Mouse (Mus musculus) retina, postnatal 7 days (tissue): Measurements from ENCODE around the gene Ophn1.

Experiments used
- DNase-seq: peaks from one replicate; pipeline ENCODE4 v3.0.0-alpha.2; 2012; ENCODE audit warnings: low read depth, low spot score

Gene Ophn1

GRCm38 (mm10) chrX:98890406-98891116 lies at the start of gene Ophn1:
Gene Ophn1, minus strand, starts transcription at chrX:98891025.
- DNase-seq, result peak; percentile 31

- DNase-seq, result peak; percentile 81
Observed at GRCm38 (mm10) chrX:98937555-98938294, 46.9 kb upstream of the Ophn1 start.

- peak; percentile 78 for DNase-seq
Observed at GRCm38 (mm10) chrX:98936707-98937554, 46.1 kb upstream of the Ophn1 start.

- no peak for DNase-seq
Observed at GRCm38 (mm10) chrX:98936101-98936500, 45.3 kb upstream of the Ophn1 start, which contains the start of gene Yipf6. Gene Yipf6, plus strand, starts transcription at chrX:98936316.

- no peak for DNase-seq
Observed at GRCm38 (mm10) chrX:98919423-98919822, 28.6 kb upstream of the Ophn1 start.

DNA sequence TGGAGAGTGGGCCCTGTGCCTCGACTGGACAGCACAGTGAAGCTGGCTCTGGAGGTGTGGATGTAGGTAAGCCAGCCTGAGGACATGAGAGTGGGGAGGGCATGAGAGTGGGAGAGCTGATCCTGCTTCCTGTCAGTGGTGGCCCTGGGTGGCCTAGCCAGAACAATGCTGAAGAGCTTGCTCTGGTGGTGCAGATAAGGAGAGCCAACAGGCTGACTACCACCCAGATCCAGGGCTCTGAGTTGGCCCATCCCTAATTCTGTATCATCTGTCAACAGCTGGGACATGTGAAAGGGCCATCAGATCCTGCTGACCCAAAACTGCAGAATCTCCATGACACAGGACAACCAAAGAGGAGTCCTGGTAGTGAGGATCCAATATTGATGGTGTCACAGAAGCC lies 18.1 kb upstream of the Ophn1 start:
- no peak for DNase-seq

GRCm38 (mm10) chrX:98904226-98904625 lies 13.4 kb upstream of the Ophn1 start:
- DNase-seq, result no peak

DNA sequence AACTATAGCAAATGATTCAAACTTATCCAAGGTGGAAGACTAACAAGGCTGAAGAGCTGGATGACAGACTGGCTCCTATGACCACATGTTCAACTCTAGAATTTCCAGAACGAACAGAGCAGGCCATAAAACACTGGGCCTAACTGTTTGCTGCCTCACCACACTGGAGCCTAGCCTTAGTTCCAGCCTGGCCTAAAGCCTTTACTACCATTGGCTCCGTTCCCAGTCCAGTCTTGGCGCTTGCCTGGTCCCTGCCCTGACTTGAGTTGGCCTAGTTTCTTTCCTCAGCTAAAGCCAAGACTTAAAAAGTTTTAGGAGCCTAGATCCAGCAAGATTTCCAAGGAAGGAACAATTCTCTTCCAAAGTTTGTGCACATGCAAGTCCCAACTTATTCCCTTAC lies 7.5 kb upstream of the Ophn1 start:
- DNase-seq, result no peak

DNA sequence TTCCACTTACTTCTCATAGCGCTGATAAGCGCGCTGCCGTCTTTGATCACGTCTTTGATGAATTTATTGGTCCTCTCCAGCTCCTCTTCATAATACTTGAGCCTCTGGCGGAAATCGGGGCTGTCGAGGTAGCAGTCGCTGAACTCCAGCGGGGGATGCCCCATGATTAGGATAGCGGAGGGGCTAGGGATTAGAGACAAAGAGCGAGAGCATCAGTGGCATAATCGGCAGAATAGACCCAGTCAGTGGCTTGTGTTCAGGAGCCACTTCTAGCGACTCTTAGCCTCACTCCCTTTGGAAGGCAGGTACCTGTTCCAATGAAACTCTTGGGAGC lies 786 bp downstream of the Ophn1 start:
- peak; percentile 1 for DNase-seq

DNA sequence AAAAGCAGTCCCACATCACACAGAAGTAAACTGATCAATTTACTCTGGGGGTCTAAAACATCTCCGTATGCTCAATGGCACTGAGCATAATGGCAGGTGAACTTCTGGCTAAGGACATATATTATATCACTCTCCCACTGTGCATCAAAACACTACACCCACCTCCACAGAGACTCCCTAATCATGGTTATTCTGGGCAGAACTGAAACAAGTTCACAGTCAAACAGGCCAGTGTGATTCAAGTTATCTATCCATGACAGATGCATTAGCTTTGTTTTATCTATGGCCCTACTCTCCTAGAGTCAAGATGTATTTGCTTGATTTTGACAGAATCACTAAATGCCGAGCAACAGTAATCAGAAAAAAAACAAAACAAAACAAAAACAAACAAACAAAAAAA lies 8.8 kb downstream of the Ophn1 start:
- DNase-seq, result no peak

DNA sequence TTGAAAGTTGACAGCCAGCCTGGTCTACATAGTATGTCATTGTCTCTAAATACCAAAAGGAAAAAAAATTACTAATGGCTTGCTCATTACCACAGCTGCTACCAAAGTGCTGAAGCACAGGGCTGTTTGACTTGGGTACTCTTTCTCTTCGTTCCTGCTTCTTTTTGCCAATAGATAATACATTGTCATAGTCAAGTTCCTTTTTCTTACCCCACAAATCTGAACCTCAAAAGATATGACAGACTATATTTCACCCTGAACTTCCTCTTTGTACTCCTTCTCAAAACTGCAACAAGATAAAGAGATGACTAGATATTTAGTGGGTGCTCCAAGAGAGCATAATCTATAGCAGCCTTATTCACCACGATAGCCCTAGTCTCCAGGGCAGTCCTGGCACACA lies 9.7 kb downstream of the Ophn1 start:
- DNase-seq, result no peak

DNA sequence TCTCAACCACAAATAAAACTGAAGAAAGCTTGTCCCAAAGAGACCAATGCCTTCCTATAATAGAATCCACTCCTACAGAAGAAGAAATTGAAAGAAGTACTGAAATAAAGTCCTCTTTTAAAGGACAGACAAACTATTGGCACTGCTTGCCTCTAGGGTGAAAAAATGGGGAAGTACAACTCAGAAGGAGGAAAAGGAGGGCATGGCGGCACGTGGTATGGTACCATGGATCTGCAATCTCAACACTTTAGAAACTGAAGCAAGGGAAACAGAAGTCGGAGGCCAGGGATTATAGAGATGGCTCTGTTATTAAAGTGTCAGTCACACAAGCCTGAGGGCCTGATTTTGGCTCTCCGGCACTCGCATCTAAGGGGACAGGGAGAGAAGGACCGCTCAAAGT lies 10.5 kb downstream of the Ophn1 start:
- DNase-seq, result no peak

GRCm38 (mm10) chrX:98875144-98875543 lies 15.7 kb downstream of the Ophn1 start:
- DNase-seq, result no peak

GRCm38 (mm10) chrX:98874086-98874485 lies 16.7 kb downstream of the Ophn1 start:
- no peak for DNase-seq

DNA sequence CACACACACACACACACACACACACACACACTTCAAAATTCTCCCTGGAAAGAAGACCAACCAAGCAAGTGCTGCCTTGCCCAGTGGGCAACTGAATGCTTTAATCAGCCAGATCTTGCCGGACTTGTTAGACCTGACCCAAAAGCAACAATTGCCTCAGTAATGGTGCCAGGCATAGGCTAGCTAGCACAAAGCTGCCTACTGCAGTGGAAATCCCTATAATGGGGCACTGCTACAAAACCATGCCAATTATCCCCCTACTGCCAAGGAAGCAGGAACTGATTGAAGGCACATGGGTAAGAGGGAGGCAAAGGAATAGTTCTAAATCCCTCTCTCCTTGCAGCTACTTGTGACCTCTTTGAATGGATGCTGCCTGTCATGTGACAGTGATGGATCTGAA lies 18.8 kb downstream of the Ophn1 start:
- DNase-seq, result no peak

DNA sequence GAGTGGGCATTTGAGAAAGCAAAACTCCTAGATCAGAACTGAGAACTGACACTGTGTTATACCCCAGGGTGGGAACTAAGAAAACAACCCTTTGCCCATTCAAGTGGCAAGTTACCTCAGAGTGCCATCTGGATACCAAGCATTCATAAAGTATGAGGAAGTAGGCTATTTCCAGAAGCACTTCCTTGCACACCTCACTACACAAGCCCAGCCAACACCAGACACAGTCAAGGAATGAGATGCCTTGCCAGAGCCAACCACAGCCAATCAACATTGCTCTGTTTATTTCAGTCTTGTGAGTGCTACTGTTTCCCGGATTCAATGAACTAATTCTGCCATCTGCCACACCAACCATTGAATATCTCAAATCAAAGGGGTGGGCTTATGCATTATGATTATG lies 20.3 kb downstream of the Ophn1 start:
- DNase-seq, result no peak

DNA sequence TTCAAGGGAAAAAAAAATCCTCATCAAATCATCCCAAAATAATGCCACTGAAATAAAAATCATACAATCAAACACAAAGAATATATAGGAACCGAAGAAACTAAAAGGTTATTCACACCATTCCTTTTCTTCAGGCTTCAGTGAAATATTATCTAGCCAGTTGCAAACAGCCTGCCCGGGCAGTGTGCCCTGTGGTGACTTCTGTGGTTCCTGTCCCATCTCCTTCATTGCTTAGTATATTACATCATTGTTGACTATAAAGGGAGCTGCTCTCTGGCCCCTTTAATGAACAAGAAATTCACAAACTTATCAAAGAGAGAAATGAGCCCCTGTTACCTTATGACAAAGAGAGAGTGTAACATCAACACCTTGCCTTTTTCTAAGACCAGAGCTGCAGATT lies 21.1 kb downstream of the Ophn1 start:
- DNase-seq, result no peak

GRCm38 (mm10) chrX:98869165-98869564 lies 21.7 kb downstream of the Ophn1 start:
- no peak for DNase-seq

DNA sequence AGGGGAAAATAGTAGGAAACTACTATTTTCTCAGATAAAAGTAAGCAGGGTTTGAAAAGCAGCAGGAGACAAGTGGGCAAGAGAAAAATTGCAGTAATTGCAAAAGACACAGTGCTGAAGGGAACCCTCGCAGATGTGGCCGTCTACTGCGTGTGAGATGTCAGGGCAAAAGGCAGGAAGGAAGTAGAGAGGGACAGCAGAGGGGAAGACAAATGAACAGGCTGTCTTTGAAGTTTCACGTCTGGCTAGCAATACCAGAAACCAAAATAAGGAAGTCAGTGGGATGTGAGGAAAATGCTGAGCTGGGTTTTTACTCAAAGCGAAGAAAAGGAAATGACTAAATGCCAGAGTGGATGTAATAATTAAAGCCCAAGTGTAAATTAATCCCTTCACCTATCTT lies 30.7 kb downstream of the Ophn1 start:
- DNase-seq, result no peak

- DNase-seq, result no peak
Observed at GRCm38 (mm10) chrX:98856046-98856445, 34.8 kb downstream of the Ophn1 start.

DNA sequence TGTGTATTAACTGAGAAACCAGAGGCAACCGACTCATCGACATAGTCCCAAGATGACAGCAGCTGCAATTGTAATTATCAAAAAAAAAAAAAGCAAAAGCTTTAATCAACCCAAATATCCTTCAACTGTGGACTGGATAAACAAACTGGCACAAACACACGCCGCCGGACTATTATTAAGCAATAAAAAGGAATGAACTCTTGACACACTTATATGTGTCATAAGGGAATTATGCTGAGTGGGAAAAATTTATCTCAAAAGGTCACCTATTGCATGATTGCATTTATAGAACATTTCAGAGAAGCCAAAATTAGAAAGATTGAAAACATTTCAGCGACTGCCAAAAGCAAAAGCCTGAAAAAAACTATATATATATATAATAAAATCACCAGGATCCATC lies 40.0 kb downstream of the Ophn1 start:
- DNase-seq, result no peak

GRCm38 (mm10) chrX:98841606-98842005 lies 49.2 kb downstream of the Ophn1 start:
- no peak for DNase-seq
